Mouse (Mus musculus) liver, embryonic 12.5 days (tissue): ENCODE measurements around the gene Ntm. TPM values are rescaled to one million over a fixed set of nuclear protein-coding genes. Genes with fewer than 3 reads are reported as not detected.

Experiments used
- ATAC-seq: fragments of 200-750 bp; cut with Nextera tagmentation; 2 replicates; pipeline ENCODE4 v1.8.0; 2017; ENCODE audit warnings: moderate number of reproducible peaks, mild to moderate bottlenecking, moderate library complexity
- H3K27ac ChIP-seq: fragments of 300-500 bp; sonication (generic); 2 replicates; pipeline ENCODE4 v1.5.1; 2016; ENCODE audit warnings: mild to moderate bottlenecking
- H3K27me3 ChIP-seq: fragments of 300-500 bp; sonication (generic); replicated peaks from 2 replicates; pipeline ENCODE4 v1.6.1; 2016; ENCODE audit warnings: mild to moderate bottlenecking, moderate library complexity
- H3K36me3 ChIP-seq: fragments of 300-500 bp; sonication (generic); 2 replicates; pipeline ENCODE4 v1.6.1; 2016; ENCODE audit warnings: mild to moderate bottlenecking, moderate library complexity
- H3K4me1 ChIP-seq: fragments of 300-500 bp; sonication (generic); 2 replicates; pipeline ENCODE4 v1.6.1; 2016
- H3K4me2 ChIP-seq: fragments of 300-500 bp; sonication (generic); 2 replicates; pipeline ENCODE4 v1.6.1; 2016; ENCODE audit warnings: mild to moderate bottlenecking, moderate library complexity
- H3K4me3 ChIP-seq: fragments of 300-500 bp; sonication (generic); 2 replicates; pipeline ENCODE4 v1.5.1; 2016; ENCODE audit warnings: mild to moderate bottlenecking, moderate library complexity
- H3K9ac ChIP-seq: fragments of 300-500 bp; sonication (generic); 2 replicates; pipeline ENCODE4 v1.6.1; 2016; ENCODE audit warnings: mild to moderate bottlenecking, moderate library complexity
- H3K9me3 ChIP-seq: fragments of 300-500 bp; sonication (generic); replicated peaks from 2 replicates; pipeline ENCODE4 v1.6.1; 2016; ENCODE audit warnings: mild to moderate bottlenecking, moderate library complexity
- WGBS: fragments of 180-500 bp; shearing (Covaris S2); methylation state at CpG from one replicate; pipeline ENCODE4 v1.1.7; 2016; ENCODE audit not compliant: insufficient replicate concordance; 5-methylcytosine and 5-hydroxymethylcytosine counted together
- polyA plus RNA-seq: library from polyadenylated mRNA; unstranded; fragments of >200 nt; fragmentation: Nextera tagmentation; extraction: Ambion mirVana; gene quantifications from 2 replicates; pipeline ENCODE4 v1.2.1, GENCODE M21; 2016

Ntm gene
- polyA plus RNA-seq, 1 experiment from 2014 or later, result 1.7 TPM

- Histone ChIP-seq H3K4me1 (no peaks in the 10 kb centered on the region), H3K9ac (no peak overlapping the region), H3K4me2 (no peak overlapping the region), H3K27ac (no peak overlapping the region), H3K27me3 (no peaks in the 10 kb centered on the region), H3K4me3 (no peak overlapping the region), H3K9me3 (no peaks in the 10 kb centered on the region), H3K36me3 (no peaks in the 10 kb centered on the region)
- WGBS, result 63% methylated on average over 3 of the region's 3 CpGs
- no peak for ATAC-seq
These were observed 231.3 kb downstream of the Ntm start for GRCm38 (mm10) chr9:29731672-29732071.

- no peaks in the 10 kb centered on the region for H3K4me1 ChIP-seq
- H3K36me3 ChIP-seq, result no peaks in the 10 kb centered on the region
- H3K4me3 ChIP-seq, result no peak overlapping the region
- WGBS, result 78% methylated on average over 19 of the region's 19 CpGs
- no peaks in the 10 kb centered on the region for H3K9me3 ChIP-seq
- H3K27ac ChIP-seq, result no peak overlapping the region
- H3K9ac ChIP-seq, result no peak overlapping the region
- H3K4me2 ChIP-seq, result no peak overlapping the region
- ATAC-seq, result no peak
- H3K27me3 ChIP-seq, result no peaks in the 10 kb centered on the region
These were observed 235.2 kb downstream of the Ntm start for GRCm38 (mm10) chr9:29727540-29728432.

- no peaks in the 10 kb centered on the region for H3K4me1 ChIP-seq
- 35% methylated on average over 1 of the region's 1 CpGs for WGBS
- H3K36me3 ChIP-seq, result no peaks in the 10 kb centered on the region
- H3K27me3 ChIP-seq, result no peaks in the 10 kb centered on the region
- no peak overlapping the region for H3K9ac ChIP-seq
- no peak overlapping the region for H3K4me2 ChIP-seq
- H3K4me3 ChIP-seq, result no peak overlapping the region
- no peaks in the 10 kb centered on the region for H3K9me3 ChIP-seq
- ATAC-seq, result no peak
- no peak overlapping the region for H3K27ac ChIP-seq
These were observed 241.5 kb downstream of the Ntm start for GRCm38 (mm10) chr9:29721461-29721860.

GRCm38 (mm10) chr9:29716795-29717194, 246.1 kb downstream of the Ntm start:
- WGBS, result 46% methylated on average over 2 of the region's 2 CpGs
- H3K4me2 ChIP-seq, result no peak overlapping the region

GRCm38 (mm10) chr9:29698276-29698675, 264.7 kb downstream of the Ntm start:
- Histone ChIP-seq H3K4me2 (no peak overlapping the region), H3K27ac (no peak overlapping the region), H3K27me3 (no peaks in the 10 kb centered on the region), H3K4me1 (no peaks in the 10 kb centered on the region), H3K36me3 (no peaks in the 10 kb centered on the region), H3K9ac (no peak overlapping the region), H3K9me3 (no peaks in the 10 kb centered on the region), H3K4me3 (no peak overlapping the region)
- no peak for ATAC-seq
- 66% methylated on average over 4 of the region's 4 CpGs for WGBS

More at GRCm38 (mm10) chr9:29716795-29717194, 246.1 kb downstream of the Ntm start:
- Histone ChIP-seq H3K27ac (no peak overlapping the region), H3K9me3 (no peaks in the 10 kb centered on the region), H3K27me3 (no peaks in the 10 kb centered on the region), H3K36me3 (no peaks in the 10 kb centered on the region), H3K9ac (no peak overlapping the region), H3K4me1 (no peaks in the 10 kb centered on the region), H3K4me3 (no peak overlapping the region)
- no peak for ATAC-seq

- no peak overlapping the region for H3K9ac ChIP-seq
- no peaks in the 10 kb centered on the region for H3K27me3 ChIP-seq
- H3K27ac ChIP-seq, result no peak overlapping the region
- H3K4me3 ChIP-seq, result no peak overlapping the region
- 47% methylated on average over 2 of the region's 2 CpGs for WGBS
- no peak for ATAC-seq
- no peaks in the 10 kb centered on the region for H3K9me3 ChIP-seq
- no peaks in the 10 kb centered on the region for H3K36me3 ChIP-seq
- no peak overlapping the region for H3K4me2 ChIP-seq
- no peaks in the 10 kb centered on the region for H3K4me1 ChIP-seq
These were observed 268.8 kb downstream of the Ntm start for GRCm38 (mm10) chr9:29694151-29694550.

GRCm38 (mm10) chr9:29691186-29691855, 271.6 kb downstream of the Ntm start:
- no peaks in the 10 kb centered on the region for H3K4me1 ChIP-seq
- no peak overlapping the region for H3K27ac ChIP-seq
- no peaks in the 10 kb centered on the region for H3K27me3 ChIP-seq
- H3K9me3 ChIP-seq, result no peaks in the 10 kb centered on the region
- no peak for ATAC-seq
- WGBS, result 62% methylated on average over 5 of the region's 5 CpGs
- no peak overlapping the region for H3K4me3 ChIP-seq
- H3K4me2 ChIP-seq, result no peak overlapping the region
- H3K36me3 ChIP-seq, result no peaks in the 10 kb centered on the region
- H3K9ac ChIP-seq, result no peak overlapping the region

- no peaks in the 10 kb centered on the region for H3K4me1 ChIP-seq
- H3K27me3 ChIP-seq, result no peaks in the 10 kb centered on the region; the same call in 1 of the 2 replicates
- no peak for ATAC-seq
- H3K9me3 ChIP-seq, result no peaks in the 10 kb centered on the region
- H3K4me3 ChIP-seq, result no peak overlapping the region
- H3K9ac ChIP-seq, result no peak overlapping the region
- no peaks in the 10 kb centered on the region for H3K36me3 ChIP-seq
- H3K4me2 ChIP-seq, result no peak overlapping the region
- WGBS, result 74% methylated on average over 6 of the region's 6 CpGs
- H3K27ac ChIP-seq, result no peak overlapping the region
These were observed 280.7 kb downstream of the Ntm start for GRCm38 (mm10) chr9:29682224-29682623.

- H3K4me2 ChIP-seq, result no peak overlapping the region
- no peak overlapping the region for H3K4me3 ChIP-seq
- no peak for ATAC-seq
- 16% methylated on average over 5 of the region's 5 CpGs for WGBS
- H3K9me3 ChIP-seq, result no peaks in the 10 kb centered on the region
- H3K4me1 ChIP-seq, result no peaks in the 10 kb centered on the region
- H3K27ac ChIP-seq, result no peak overlapping the region
- no peaks in the 10 kb centered on the region; the same call in 1 of the 2 replicates for H3K27me3 ChIP-seq
- no peak overlapping the region for H3K9ac ChIP-seq
- no peaks in the 10 kb centered on the region for H3K36me3 ChIP-seq
These were observed 282.3 kb downstream of the Ntm start for GRCm38 (mm10) chr9:29680677-29681076.

- H3K27me3 ChIP-seq, result no peaks in the 10 kb centered on the region; the same call in 1 of the 2 replicates
- no peak overlapping the region for H3K4me3 ChIP-seq
- no peak for ATAC-seq
- no peak overlapping the region for H3K9ac ChIP-seq
- H3K9me3 ChIP-seq, result no peaks in the 10 kb centered on the region
- H3K27ac ChIP-seq, result no peak overlapping the region
- no peaks in the 10 kb centered on the region for H3K36me3 ChIP-seq
- H3K4me1 ChIP-seq, result no peaks in the 10 kb centered on the region
- WGBS, result 38% methylated on average over 8 of the region's 8 CpGs
- H3K4me2 ChIP-seq, result no peak overlapping the region
These were observed 289.0 kb downstream of the Ntm start for GRCm38 (mm10) chr9:29673911-29674310.

- Histone ChIP-seq H3K36me3 (no peaks in the 10 kb centered on the region), H3K9me3 (no peaks in the 10 kb centered on the region), H3K27ac (no peak overlapping the region), H3K4me1 (no peaks in the 10 kb centered on the region), H3K4me2 (no peak overlapping the region), H3K4me3 (no peak overlapping the region), H3K9ac (no peak overlapping the region), H3K27me3 (no peaks in the 10 kb centered on the region)
- 61% methylated on average over 6 of the region's 6 CpGs for WGBS
- no peak for ATAC-seq
These were observed 291.1 kb downstream of the Ntm start for GRCm38 (mm10) chr9:29671861-29672260.

GRCm38 (mm10) chr9:29663286-29663685, 299.7 kb downstream of the Ntm start:
- ATAC-seq, result no peak
- no peaks in the 10 kb centered on the region for H3K27me3 ChIP-seq
- no peak overlapping the region for H3K4me2 ChIP-seq
- H3K36me3 ChIP-seq, result no peaks in the 10 kb centered on the region
- no peaks in the 10 kb centered on the region for H3K9me3 ChIP-seq
- no peak overlapping the region for H3K9ac ChIP-seq
- H3K27ac ChIP-seq, result no peak overlapping the region
- WGBS, result 70% methylated on average over 7 of the region's 7 CpGs
- H3K4me1 ChIP-seq, result no peaks in the 10 kb centered on the region
- no peak overlapping the region for H3K4me3 ChIP-seq
